Mouse (Mus musculus) limb, embryonic 14.5 days (tissue): ENCODE measurements at regions not wholly inside any gene's neighbourhood (a gene's known extent, or its start where the extent isn't known, plus 50 kb on each side); places are given as distances from the start of the nearest gene placed in this dataset.

ENCODE experiments used
- ATAC-seq: fragments of 200-750 bp; cut with Nextera tagmentation; 2 replicates; pipeline ENCODE4 v1.8.0; 2017; ENCODE audit warnings: low read depth, moderate number of reproducible peaks, moderate TSS enrichment; ENCODE audit not compliant: low FRiP score
- DNase-seq: peaks from one replicate; pipeline ENCODE4 v3.0.0-alpha.2; 2015; ENCODE audit warnings: low spot score
- H3K27ac ChIP-seq: fragments of 300-500 bp; sonication (generic); replicated peaks from 2 replicates; pipeline ENCODE4 v1.5.1; 2014; ENCODE audit warnings: low read depth, mild to moderate bottlenecking, low read length, moderate library complexity, mixed read lengths
- H3K27me3 ChIP-seq: fragments of 300-500 bp; sonication (generic); 2 replicates; pipeline ENCODE4 v1.6.1; 2014; ENCODE audit warnings: low read length, mixed read lengths; ENCODE audit not compliant: control insufficient read depth, insufficient read depth
- H3K36me3 ChIP-seq: fragments of 300-500 bp; sonication (generic); 2 replicates; pipeline ENCODE4 v1.6.1; 2014; ENCODE audit warnings: mild to moderate bottlenecking, low read length, moderate library complexity, mixed read lengths; ENCODE audit not compliant: control insufficient read depth, insufficient read depth
- H3K4me1 ChIP-seq: fragments of 300-500 bp; sonication (generic); 2 replicates; pipeline ENCODE4 v1.6.1; 2014; ENCODE audit warnings: antibody characterized with exemption, low read length, mixed read lengths; ENCODE audit not compliant: control insufficient read depth, insufficient read depth
- H3K4me2 ChIP-seq: fragments of 300-500 bp; sonication (generic); replicated peaks from 2 replicates; pipeline ENCODE4 v1.6.1; 2014; ENCODE audit warnings: low read depth, mild to moderate bottlenecking, low read length, moderate library complexity; ENCODE audit not compliant: severe bottlenecking
- H3K4me3 ChIP-seq: fragments of 300-500 bp; sonication (generic); replicated peaks from 2 replicates; pipeline ENCODE4 v1.5.1; 2014; ENCODE audit warnings: low read length
- H3K9ac ChIP-seq: fragments of 300-500 bp; sonication (generic); 2 replicates; pipeline ENCODE4 v1.6.1; 2014; ENCODE audit warnings: mild to moderate bottlenecking, low read depth, low read length, moderate library complexity; ENCODE audit not compliant: severe bottlenecking
- H3K9me3 ChIP-seq: fragments of 300-500 bp; sonication (generic); 2 replicates; pipeline ENCODE4 v1.6.1; 2016; ENCODE audit warnings: low read length; ENCODE audit not compliant: control insufficient read depth
- POLR2A ChIP-seq: fragments of 200-500 bp; IDR thresholded peaks from 2 replicates; pipeline ENCODE4 v1.8.0; 2012; ENCODE audit warnings: inconsistent platforms, mild to moderate bottlenecking, moderate library complexity, borderline replicate concordance; ENCODE audit not compliant: insufficient read depth, insufficient read length; ENCODE audit errors: extremely low read depth
- WGBS: fragments of 180-500 bp; shearing (Covaris S2); extraction: QIAGEN DNeasy Blood & Tissue Kit; methylation state at CpG from one replicate; pipeline ENCODE4 v1.1.7; 2014; 5-methylcytosine and 5-hydroxymethylcytosine counted together

DNA sequence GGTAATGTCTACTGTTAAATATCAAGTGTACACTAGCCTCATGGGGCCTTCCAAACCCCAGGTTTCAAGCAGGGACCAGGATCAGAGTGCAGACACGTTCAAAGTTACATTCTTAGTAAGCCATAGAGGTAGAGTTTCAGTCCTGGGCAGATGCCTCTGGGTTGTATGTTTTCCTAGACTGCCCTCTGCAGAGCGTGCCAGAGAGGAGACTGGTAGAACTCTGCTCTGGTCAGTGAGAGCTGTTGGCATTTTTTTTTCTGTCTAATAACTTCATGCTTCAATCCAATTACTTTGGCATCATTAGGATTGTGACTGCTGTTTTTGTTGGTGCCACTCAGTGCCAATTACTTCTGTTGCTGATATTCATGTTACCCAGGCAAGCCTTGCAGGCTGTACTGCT lies 361.9 kb upstream of the Myt1l start:
- Histone ChIP-seq H3K9me3 (no peaks in the 10 kb centered on the region), H3K4me2 (no peak overlapping the region), H3K9ac (no peak overlapping the region), H3K4me1 (no peaks in the 10 kb centered on the region), H3K27me3 (no peaks in the 10 kb centered on the region), H3K27ac (no peak overlapping the region), H3K4me3 (no peak overlapping the region), H3K36me3 (no peaks in the 10 kb centered on the region)
- WGBS = 38% methylated on average over 2 of the region's 2 CpGs
- no peak for TF ChIP-seq POLR2A
- DNase-seq (no peak), ATAC-seq (no peak)

DNA sequence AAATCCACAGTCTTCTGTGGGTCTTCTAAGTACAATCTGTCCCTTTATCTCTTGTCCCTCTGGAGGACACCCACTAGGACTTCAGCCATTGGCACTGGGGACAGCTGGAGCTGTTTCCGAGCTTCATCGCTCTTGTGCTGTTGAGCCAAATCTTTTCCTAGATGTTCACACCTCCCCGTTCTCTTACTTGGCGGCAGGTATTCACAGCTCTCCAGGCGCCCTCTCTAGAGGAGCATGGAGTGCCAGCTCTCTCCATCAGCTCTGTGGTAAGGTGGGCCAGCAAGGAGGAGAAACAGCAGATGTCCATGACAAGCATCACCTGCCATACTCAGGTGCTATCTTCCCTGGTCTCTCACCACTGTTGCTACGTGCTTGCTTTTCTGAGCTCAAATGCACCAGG lies 360.3 kb upstream of the Myt1l start:
- Histone ChIP-seq H3K4me3 (no peak overlapping the region), H3K9me3 (no peaks in the 10 kb centered on the region), H3K27me3 (no peaks in the 10 kb centered on the region), H3K4me2 (no peak overlapping the region), H3K4me1 (no peaks in the 10 kb centered on the region), H3K27ac (no peak overlapping the region), H3K9ac (no peak overlapping the region), H3K36me3 (no peaks in the 10 kb centered on the region)
- no peak for TF ChIP-seq POLR2A
- 83% methylated on average over 6 of the region's 6 CpGs for WGBS
- ATAC-seq (no peak), DNase-seq (no peak)

DNA sequence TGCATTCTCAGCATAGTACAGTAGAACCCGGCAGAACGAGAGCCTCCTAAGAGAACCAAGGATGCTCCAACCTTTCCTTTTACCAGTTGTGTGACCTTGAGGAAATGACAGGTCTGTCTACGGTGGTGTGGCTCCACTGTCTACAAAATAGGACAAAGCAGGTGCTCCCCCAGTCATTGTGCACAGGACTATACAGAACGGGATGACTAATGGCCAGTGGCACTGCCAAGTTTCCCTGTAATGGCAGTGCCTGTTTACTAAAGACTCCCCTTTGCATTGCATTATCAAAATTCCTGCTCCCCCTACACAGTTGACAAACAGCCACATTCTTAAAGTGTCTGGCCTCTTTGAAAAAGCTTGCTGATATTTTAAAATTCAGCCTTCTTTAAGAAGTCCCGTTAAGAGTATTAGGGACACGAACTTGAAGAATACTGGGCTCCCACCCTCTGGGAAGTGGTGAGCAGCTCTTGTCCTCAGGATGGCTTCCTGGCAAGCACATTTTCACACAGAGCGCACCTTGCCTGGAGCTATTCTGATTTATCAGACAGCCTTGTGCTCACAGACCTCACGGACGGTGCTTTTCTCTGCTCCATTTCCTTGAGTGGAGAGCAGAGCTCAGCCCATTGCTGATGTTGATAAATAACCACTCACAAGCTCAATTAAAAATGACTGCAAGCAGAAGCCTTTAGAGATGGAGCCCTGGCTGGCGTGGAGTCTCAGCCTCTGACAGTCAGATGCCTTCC lies 352.3 kb upstream of the Myt1l start:
- no peaks in the 10 kb centered on the region for H3K4me1 ChIP-seq

DNA sequence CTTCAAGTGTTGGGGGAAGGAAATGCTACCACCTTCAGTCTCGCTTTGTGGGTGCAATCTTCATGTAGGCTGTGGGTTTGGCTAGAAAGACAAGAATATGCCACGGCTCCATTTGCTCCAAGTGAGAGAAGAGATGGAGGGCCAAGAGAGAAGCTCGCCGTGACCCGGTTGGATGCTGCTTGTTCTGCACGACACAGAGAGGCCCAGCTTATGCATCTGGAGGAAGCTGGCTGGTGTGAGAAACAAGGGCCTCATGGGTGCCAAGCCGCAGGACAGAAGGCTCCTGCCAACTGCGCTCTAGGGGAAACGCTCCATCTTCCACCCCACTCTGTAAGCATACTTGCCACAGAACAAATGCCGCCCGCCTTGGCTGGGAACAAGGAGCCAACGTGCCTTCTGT lies 351.0 kb upstream of the Myt1l start:
- Histone ChIP-seq H3K36me3 (no peaks in the 10 kb centered on the region), H3K9ac (no peak overlapping the region), H3K4me2 (no peak overlapping the region), H3K27me3 (no peaks in the 10 kb centered on the region), H3K4me3 (no peak overlapping the region), H3K4me1 (no peaks in the 10 kb centered on the region), H3K9me3 (no peaks in the 10 kb centered on the region), H3K27ac (no peak overlapping the region)
- DNase-seq = no peak
- 89% methylated on average over 12 of the region's 12 CpGs for WGBS
- no peak for ATAC-seq
- no peak for TF ChIP-seq POLR2A

More for the DNA sequence above, 352.3 kb upstream of the Myt1l start:
- Histone ChIP-seq H3K4me2 (no peak overlapping the region), H3K27me3 (no peaks in the 10 kb centered on the region), H3K4me3 (no peak overlapping the region), H3K36me3 (no peaks in the 10 kb centered on the region), H3K27ac (no peak overlapping the region), H3K9me3 (no peaks in the 10 kb centered on the region), H3K9ac (no peak overlapping the region)
- no peak for DNase-seq
- no peak for ATAC-seq
- WGBS = 77% methylated on average over 10 of the region's 10 CpGs
- no peak for TF ChIP-seq POLR2A

DNA sequence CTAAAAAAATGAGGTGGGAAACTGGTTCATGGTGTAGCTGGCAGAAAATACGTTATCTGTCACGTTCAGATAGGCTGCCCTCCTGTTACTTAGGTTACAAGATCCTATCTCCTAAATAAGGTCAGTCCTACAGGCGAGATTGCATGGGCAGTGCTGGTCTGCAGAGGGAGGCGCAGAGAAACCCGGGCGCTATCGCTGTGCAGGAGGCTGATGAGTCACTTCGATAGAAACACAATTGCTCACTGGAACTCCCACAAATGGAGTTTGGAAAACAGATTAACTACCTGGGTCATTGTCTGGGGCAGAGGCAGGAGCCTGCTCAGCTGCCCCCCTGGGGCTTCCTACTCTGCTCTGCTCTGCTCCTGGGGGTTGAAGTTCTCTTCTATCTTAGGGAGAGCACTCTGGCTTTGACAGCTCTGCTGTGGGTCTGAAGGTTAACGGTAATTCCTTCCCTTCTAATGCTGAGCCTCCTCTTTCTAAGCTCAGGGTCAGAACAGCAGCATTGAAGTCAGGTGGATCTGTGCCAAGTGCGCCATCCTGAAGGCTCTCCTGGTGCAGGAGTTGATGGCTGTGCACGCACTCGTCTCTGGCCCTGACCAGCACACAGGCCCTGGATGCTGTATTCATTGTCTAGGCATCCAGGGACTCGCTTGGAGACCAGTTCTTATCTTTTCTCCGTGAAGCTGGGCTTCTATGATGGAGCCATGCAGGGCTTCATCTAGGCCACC lies 349.9 kb upstream of the Myt1l start:
- no peaks in the 10 kb centered on the region for H3K36me3 ChIP-seq
- 83% methylated on average over 14 of the region's 14 CpGs for WGBS
- no peak for DNase-seq

More for the DNA sequence above, 349.9 kb upstream of the Myt1l start:
- Histone ChIP-seq H3K4me1 (no peaks in the 10 kb centered on the region), H3K9ac (no peak overlapping the region), H3K4me3 (no peak overlapping the region), H3K27ac (no peak overlapping the region), H3K9me3 (no peaks in the 10 kb centered on the region), H3K27me3 (no peaks in the 10 kb centered on the region), H3K4me2 (no peak overlapping the region)
- no peak for TF ChIP-seq POLR2A
- no peak for ATAC-seq
